Mouse (Mus musculus) kidney, embryonic 16.5 days (tissue): ENCODE results near the gene Nnmt. TPM values are rescaled to one million over a fixed set of nuclear protein-coding genes. Genes with fewer than 3 reads are reported as not detected.
A peak's percentile ranks its signal among the peaks of the same experiment; 100 is the strongest.

Experiments used
- ATAC-seq: fragments of 200-750 bp; cut with Nextera tagmentation; 2 replicates; pipeline ENCODE4 v1.8.0; 2017; ENCODE audit warnings: moderate TSS enrichment; ENCODE audit not compliant: low FRiP score, low TSS enrichment
- H3K27ac ChIP-seq: fragments of 300-500 bp; sonication (generic); 2 replicates; pipeline ENCODE4 v1.5.1; 2014; ENCODE audit warnings: low read length
- H3K27me3 ChIP-seq: fragments of 300-500 bp; sonication (generic); 2 replicates; pipeline ENCODE4 v1.6.1; 2014; ENCODE audit warnings: low read length, control low read depth, mixed read lengths; ENCODE audit not compliant: insufficient read depth
- H3K36me3 ChIP-seq: fragments of 300-500 bp; sonication (generic); 2 replicates; pipeline ENCODE4 v1.6.1; 2014; ENCODE audit warnings: low read length, control low read depth, mixed read lengths; ENCODE audit not compliant: insufficient read depth
- H3K4me1 ChIP-seq: fragments of 300-500 bp; sonication (generic); 2 replicates; pipeline ENCODE4 v1.6.1; 2014; ENCODE audit warnings: low read length, control low read depth, mixed read lengths; ENCODE audit not compliant: insufficient read depth
- H3K4me2 ChIP-seq: fragments of 300-500 bp; sonication (generic); replicated peaks from 2 replicates; pipeline ENCODE4 v1.6.1; 2014; ENCODE audit warnings: low read depth, low read length
- H3K4me3 ChIP-seq: fragments of 300-500 bp; sonication (generic); 2 replicates; pipeline ENCODE4 v1.5.1; 2014; ENCODE audit warnings: mild to moderate bottlenecking, low read length
- H3K9ac ChIP-seq: fragments of 300-500 bp; sonication (generic); replicated peaks from 2 replicates; pipeline ENCODE4 v1.6.1; 2014; ENCODE audit warnings: low read length
- H3K9me3 ChIP-seq: fragments of 300-500 bp; sonication (generic); 2 replicates; pipeline ENCODE4 v1.6.1; 2016; ENCODE audit warnings: low read length, control low read depth
- WGBS: fragments of 180-500 bp; shearing (Covaris S2); extraction: QIAGEN DNeasy Blood & Tissue Kit; methylation state at CpG from one replicate; pipeline ENCODE4 v1.1.7; 2014; 5-methylcytosine and 5-hydroxymethylcytosine counted together
- polyA plus RNA-seq: library from polyadenylated mRNA; unstranded; fragments of >200 nt; fragmentation: Nextera tagmentation; extraction: Ambion mirVana; gene quantifications from 2 replicates; pipeline ENCODE4 v1.2.1, GENCODE M21; 2015

The Nnmt gene
- 2.4 TPM in 2 replicates for polyA plus RNA-seq

DNA sequence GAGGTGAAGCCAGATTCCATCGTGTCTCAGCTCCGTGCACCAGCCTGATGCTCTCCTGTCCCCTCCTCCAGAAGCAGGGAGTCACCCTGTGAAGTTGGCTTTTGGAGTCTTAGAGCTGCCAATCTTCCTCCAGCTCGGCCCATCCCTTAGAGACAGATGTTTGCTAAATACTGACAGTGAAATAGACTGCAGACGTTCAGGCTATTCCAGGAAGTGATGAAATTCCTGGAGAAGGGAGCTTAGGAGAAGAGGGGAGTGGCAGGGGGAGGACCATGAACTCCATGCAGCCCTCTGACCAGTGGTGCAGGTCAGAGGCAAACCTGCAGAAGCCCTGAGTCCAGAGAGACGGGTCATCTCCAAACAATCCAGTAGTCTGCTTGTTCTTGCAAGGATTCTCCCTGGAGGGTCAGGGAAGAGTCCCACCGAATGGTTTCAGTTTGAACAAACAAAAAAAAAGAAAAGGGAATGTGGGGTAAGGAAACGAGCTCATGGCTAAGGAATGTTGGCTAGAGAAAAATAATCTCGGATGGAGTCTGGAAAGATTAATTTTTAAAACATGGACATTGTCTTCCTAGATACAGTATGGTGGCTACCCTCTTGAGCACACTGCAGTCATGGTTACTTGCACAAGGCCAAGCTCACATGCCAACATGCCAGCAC, at the start of gene Nnmt:
Gene Nnmt (minus strand): TSS at position 215 of the 660 bp plus-strand sequence.
- no peaks in the 10 kb centered on the region for H3K36me3 ChIP-seq
- H3K4me3 ChIP-seq, result no peak within 1 kb of the TSS
- no peaks in the 10 kb centered on the region for H3K27me3 ChIP-seq
- ATAC-seq, result no peak
- H3K27ac ChIP-seq, result no peak within 1 kb of the TSS
- H3K9me3 ChIP-seq, result no peaks in the 10 kb centered on the region
- no peak within 1 kb of the TSS for H3K9ac ChIP-seq
- no peaks in the 10 kb centered on the region for H3K4me1 ChIP-seq
- H3K4me2 ChIP-seq, result 0 out of 2 replicates have a peak within 1 kb of the TSS, but pooled peaks have one; percentile 5
- 33% methylated on average over 8 of the region's 8 CpGs for whole genome bisulfite sequencing

DNA sequence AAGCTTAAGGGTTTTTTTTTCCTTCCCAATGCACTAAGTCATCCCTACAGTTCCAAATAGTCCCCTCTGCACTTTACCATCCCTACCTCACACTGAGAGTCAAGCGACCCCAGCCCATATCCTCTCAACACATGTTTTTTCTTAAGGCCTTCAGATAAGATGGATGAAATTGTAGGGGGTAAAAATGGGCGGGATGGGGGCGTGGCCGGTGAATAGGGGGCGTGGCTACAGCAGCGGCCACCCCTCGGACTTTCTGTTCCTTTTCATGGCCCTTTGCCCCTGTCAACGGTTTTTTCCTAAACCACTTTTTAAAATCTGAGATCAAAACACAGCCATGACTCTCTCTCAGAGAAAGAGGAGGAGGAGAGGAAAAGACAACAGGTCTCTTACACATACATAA, 49.8 kb upstream of the Nnmt start:
- 14% methylated on average over 8 of the region's 8 CpGs for WGBS
- H3K27ac ChIP-seq, result no peak overlapping the region
- ATAC-seq, result no peak

DNA sequence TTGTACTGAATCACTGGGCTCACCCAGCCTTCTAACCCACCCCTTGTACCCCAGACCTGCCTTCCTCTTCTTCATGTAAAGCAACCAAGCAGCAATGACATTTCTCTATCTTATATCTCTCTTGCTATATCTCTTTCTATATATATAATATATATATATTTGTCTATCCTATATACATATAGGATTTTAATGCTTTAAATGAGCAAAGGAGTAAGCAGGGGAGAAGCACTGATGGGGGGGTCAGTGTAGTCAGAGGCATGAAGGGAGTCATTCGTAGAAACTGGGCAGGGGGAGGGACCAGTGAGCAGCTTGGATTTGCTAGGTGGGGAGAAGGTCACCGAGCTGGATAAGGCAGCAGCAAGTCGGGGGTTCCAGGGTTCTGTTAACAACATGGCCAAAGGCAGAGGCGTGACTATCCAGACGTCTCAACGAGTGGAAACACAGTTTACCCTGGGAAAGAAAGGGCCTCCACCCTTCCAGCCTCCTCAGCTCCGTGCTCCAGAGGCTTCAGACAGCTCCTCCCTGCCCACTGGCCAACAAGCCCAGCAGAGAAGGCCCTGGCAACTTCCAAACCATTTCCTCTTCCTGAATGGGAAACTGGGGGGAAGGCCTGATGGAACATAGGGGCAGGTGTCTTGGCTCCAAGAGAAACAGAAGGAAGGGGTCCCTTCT, 48.6 kb upstream of the Nnmt start:
- H3K9ac ChIP-seq, result no peak overlapping the region
- H3K27me3 ChIP-seq, result peaks cover 13% of the 10 kb centered on the region; the same call in 1 of the 2 replicates
- no peaks in the 10 kb centered on the region for H3K36me3 ChIP-seq
- 44% methylated on average over 7 of the region's 7 CpGs for WGBS
- no peak overlapping the region for H3K4me3 ChIP-seq
- H3K27ac ChIP-seq, result no peak overlapping the region
- no peak for ATAC-seq
- H3K4me1 ChIP-seq, result peaks cover 17% of the 10 kb centered on the region
- H3K9me3 ChIP-seq, result no peaks in the 10 kb centered on the region
- H3K4me2 ChIP-seq, result no peak overlapping the region

More for the DNA sequence above, 49.8 kb upstream of the Nnmt start:
- Histone ChIP-seq H3K9ac (no peak overlapping the region), H3K27me3 (peaks cover 13% of the 10 kb centered on the region; the same call in 1 of the 2 replicates), H3K4me3 (no peak overlapping the region), H3K9me3 (peaks cover 6% of the 10 kb centered on the region), H3K36me3 (no peaks in the 10 kb centered on the region), H3K4me2 (no peak overlapping the region), H3K4me1 (peaks cover 5% of the 10 kb centered on the region; the same call in 1 of the 2 replicates)

DNA sequence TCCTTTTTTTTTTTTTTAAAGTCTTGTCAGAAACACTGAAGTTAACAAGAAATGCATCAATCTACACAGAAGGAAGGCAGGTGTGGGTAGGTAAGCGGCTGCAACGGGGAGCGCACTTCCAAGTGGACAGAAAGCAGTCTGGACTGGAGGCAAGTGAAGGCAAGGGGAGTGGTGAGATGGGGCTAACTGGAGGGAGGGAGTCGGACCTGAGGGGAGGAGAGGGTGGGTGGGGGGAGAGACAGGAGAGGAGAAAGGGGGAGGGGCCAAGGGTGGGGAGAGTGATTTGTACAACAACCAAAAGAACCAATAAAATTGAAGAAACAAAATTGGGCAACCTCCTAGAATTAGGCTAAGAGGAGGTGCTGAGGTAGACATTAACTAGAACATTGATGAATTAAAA, 47.1 kb upstream of the Nnmt start:
- 62% methylated on average over 4 of the region's 4 CpGs for WGBS
- ATAC-seq, result no peak
- Histone ChIP-seq H3K36me3 (no peaks in the 10 kb centered on the region), H3K27me3 (peaks cover 13% of the 10 kb centered on the region; the same call in 1 of the 2 replicates), H3K9me3 (no peaks in the 10 kb centered on the region), H3K4me1 (peaks cover 23% of the 10 kb centered on the region), H3K27ac (no peak overlapping the region), H3K4me2 (no peak overlapping the region), H3K4me3 (no peak overlapping the region), H3K9ac (no peak overlapping the region)

DNA sequence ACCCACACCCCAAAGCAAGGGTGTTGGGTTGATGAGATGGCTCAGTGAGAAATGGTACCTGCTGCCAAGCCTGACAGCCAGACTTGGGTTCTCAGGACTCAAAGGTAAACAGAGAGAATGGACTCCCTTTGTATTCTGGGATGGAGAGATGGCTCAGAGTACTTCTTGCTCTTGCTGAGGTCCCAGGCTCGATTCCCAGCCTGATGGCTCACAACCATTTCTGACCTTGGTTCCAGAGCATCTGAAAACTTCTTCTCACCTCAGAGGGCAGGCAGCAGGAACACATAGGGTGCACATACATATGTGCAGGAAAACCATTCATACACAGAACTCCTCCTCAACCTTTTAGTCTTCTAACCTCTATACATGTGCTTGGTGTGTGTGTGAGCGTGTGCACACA, 45.9 kb upstream of the Nnmt start:
- no peak overlapping the region for H3K4me2 ChIP-seq
- ATAC-seq, result no peak
- H3K4me1 ChIP-seq, result peaks cover 23% of the 10 kb centered on the region
- H3K9ac ChIP-seq, result no peak overlapping the region
- H3K27me3 ChIP-seq, result peaks cover 13% of the 10 kb centered on the region; the same call in 1 of the 2 replicates
- no peaks in the 10 kb centered on the region for H3K36me3 ChIP-seq
- no peak overlapping the region for H3K27ac ChIP-seq
- H3K4me3 ChIP-seq, result no peak overlapping the region
- no peaks in the 10 kb centered on the region for H3K9me3 ChIP-seq
- 75% methylated on average over 2 of the region's 2 CpGs for WGBS

DNA sequence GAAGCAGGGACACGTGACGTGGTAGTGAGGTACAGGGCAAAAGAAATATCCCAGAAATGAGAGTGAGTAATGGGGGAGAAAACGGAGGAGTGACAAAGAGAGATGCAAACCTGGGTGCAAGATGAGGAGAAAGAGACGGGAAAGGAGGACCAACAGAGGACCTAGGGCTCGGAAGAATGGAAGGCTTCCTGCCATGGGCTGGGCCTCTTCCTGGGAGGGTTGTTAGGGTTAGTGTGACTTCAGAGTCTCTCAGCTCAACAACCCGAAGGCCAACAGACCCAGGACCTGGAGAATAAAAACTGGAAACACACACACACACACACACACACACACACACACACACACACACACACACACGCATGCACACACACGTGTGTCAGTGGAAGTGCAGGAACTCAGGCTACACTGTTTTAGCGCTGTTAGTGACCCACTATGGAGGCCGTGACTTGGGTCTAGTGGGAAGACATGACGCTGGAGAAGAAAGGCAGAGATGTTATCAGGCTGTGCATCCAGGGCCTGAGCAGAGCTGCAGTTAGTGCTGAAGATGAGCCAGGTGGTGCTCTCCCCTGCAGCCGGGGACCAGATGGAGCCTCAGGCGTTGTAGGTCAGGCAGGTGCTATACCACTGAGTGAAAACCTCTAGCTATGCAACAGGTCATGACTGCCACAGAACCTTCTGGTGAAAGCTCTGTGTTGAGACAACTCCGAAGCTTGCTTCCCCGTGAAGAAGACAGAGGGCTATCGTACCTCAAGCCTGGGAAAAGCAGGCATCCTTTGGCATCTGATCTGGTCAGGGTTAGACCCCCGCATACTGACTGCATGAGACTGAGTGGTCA, 45.1 kb upstream of the Nnmt start:
- Histone ChIP-seq H3K4me3 (no peak overlapping the region), H3K36me3 (no peaks in the 10 kb centered on the region)

DNA sequence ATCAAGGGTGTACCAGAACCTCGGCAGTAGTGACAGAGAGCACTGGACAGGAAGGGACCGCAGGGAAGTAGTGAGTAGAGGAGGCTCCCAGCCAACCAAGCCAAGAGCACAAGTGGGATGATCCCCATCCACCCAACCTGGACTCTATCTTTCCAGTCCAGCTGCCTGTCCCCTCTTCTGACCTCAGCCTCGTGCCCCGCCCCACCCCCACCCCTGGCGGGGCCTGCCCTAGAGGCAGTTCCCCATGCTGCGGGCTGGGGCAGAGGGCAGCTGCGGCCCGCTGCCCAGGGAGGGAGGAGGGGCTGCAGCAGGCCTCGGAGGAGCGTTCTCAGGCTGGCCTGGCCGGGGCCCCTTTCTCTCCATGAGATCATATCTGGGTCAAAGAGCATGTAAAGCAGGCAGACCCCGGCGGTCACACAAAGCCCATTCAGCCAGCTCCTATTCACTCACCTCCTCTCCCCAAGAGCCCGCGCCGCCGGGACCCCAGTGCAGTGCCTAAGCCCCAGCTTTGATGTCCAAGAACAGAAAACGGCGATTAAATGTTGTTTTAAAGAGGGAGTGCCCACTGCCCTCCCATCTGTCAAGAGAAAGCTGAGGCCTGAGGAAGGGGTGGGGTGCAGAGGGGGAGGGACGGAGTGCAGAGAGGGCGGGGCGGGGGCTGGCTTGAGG, 44.3 kb upstream of the Nnmt start:
- Histone ChIP-seq H3K27me3 (peaks cover 13% of the 10 kb centered on the region; the same call in 1 of the 2 replicates), H3K4me2 (peak overlapping the region; percentile 62), H3K9ac (peak overlapping the region; percentile 48), H3K4me1 (peaks cover 23% of the 10 kb centered on the region), H3K4me3 (peak overlapping the region; percentile 40), H3K36me3 (no peaks in the 10 kb centered on the region), H3K27ac (no peak overlapping the region), H3K9me3 (peaks cover 5% of the 10 kb centered on the region)
- peak; percentile 77 for ATAC-seq
- 1% methylated on average over 18 of the region's 22 CpGs for WGBS

More for the DNA sequence above, 45.1 kb upstream of the Nnmt start:
- WGBS, result 40% methylated on average over 17 of the region's 17 CpGs
- Histone ChIP-seq H3K9ac (no peak overlapping the region), H3K27ac (no peak overlapping the region), H3K4me1 (peaks cover 23% of the 10 kb centered on the region), H3K9me3 (no peaks in the 10 kb centered on the region), H3K4me2 (peak overlapping the region; percentile 62), H3K27me3 (peaks cover 13% of the 10 kb centered on the region; the same call in 1 of the 2 replicates)
- ATAC-seq, result no peak

DNA sequence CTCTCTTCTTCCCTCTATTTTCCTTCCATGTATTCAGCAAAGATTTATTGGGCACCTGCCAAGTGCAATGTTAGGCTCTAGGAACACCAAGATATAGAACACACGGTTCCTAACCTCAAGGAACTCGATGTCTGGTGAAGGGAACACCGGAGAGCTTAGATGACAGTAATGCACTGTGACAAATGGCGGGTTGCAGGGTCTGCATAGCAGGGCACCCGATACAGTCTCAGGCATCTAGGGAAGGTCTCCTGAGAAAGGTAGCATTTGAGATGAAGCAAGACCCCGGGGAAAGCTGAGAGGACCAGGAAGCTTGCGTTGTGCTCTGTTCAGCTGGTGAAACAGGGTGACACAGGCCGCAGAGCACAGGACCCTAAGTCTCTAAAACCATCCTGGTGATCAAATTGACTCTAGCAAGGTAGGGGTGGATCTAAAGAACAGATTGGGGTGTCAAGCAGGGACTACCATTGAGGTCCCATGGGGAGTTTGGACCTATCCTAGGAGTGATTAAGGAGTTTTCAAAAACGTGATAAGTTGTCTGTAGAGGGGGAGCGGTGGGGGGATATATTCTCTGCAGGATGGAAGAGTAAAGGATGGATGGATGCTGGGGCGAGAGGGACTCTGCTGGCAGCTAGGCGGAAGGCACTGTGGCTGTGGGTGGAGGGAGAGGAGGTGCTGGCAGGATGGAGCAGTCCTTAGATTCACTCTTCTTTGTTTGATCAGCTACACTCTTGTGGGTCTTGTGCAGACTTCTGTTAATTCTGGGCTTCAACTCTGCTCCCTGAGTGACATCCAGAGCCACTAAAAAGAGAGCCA, 43.5 kb upstream of the Nnmt start:
- peak overlapping the region; percentile 48 for H3K9ac ChIP-seq
- H3K4me3 ChIP-seq, result peak overlapping the region; percentile 40; the same call in 1 of the 2 replicates
- peak overlapping the region; percentile 62 for H3K4me2 ChIP-seq
- H3K4me1 ChIP-seq, result peaks cover 23% of the 10 kb centered on the region
- ATAC-seq, result no peak
- peaks cover 13% of the 10 kb centered on the region; the same call in 1 of the 2 replicates for H3K27me3 ChIP-seq
- no peaks in the 10 kb centered on the region for H3K36me3 ChIP-seq
- 43% methylated on average over 12 of the region's 12 CpGs for WGBS
- no peak overlapping the region for H3K27ac ChIP-seq
- peaks cover 7% of the 10 kb centered on the region for H3K9me3 ChIP-seq
